9 mouse cellular contexts compared by ENCODE assay signal in genomic region chr17:81738311-81738755, GRCm38 (mm10). TPM values are rescaled to one million over a fixed set of nuclear protein-coding genes. Genes with fewer than 3 reads are reported as not detected.
DNase-seq lines count a peak whose midpoint lies in the region.
"Had no signal": no experiment of that assay in that cellular context is flagged by ENCODE, and none has a peak within 500 bp of the region (broad histone marks: within the 10 kb centered on the region; RNA-seq: fewer than 3 reads in every experiment).

TSS of gene Slc8a1 (minus strand) at chr17:81738377.

- peak within 1 kb of the TSS; percentile 93 for H3K27ac ChIP-seq in heart, embryonic 10.5 days
- H3K27ac ChIP-seq: liver, embryonic 14.5 days had no signal

- no peaks in the 10 kb centered on the region for H3K27me3 ChIP-seq in heart, embryonic 10.5 days (ENCODE audit: insufficient read depth, poor library complexity, severe bottlenecking)

- H3K9me3 ChIP-seq in heart, embryonic 10.5 days = no peaks in the 10 kb centered on the region

- H3K36me3 ChIP-seq in heart, embryonic 10.5 days = peaks cover 2% of the 10 kb centered on the region; the same call in 1 of the 2 replicates

- peaks cover 8% of the 10 kb centered on the region; the same call in 1 of the 2 replicates for H3K4me1 ChIP-seq in heart, embryonic 10.5 days

- 36% methylated on average over 14 of the region's 14 CpGs for WGBS in heart, embryonic 10.5 days

- no peak for DNase-seq in adrenal gland, postnatal 14 days
- no peak for DNase-seq in adrenal gland, adult 2 months
- DNase-seq in cerebellum, postnatal 25 days = peak; percentile 57 to 62
- peak; percentile 93 for DNase-seq in heart, embryonic 10.5 days (ENCODE audit: low spot score)
- DNase-seq in layer of hippocampus, adult 9-10 months (ENCODE audit: low spot score) = peak; percentile 67
- DNase-seq in right cerebral cortex, adult 2 months (ENCODE audit: low spot score in 2 of 2) = peak; percentile 67 to 78
- no peak for DNase-seq in adipocyte (ENCODE audit: low spot score)
- DNase-seq in urinary bladder, postnatal 10 days (ENCODE audit: low spot score) = no peak

- H3K4me3 ChIP-seq in heart, embryonic 10.5 days = peak within 1 kb of the TSS; percentile 61

RNA-seq across cellular contexts. Expression of gene Slc8a1, which starts in this region (rescaled TPM):
- total RNA-seq in adrenal gland, postnatal 14 days (2021) = 10.6 and 11.2 TPM in 2 replicates
- 1 to 10 TPM; 5.7 to 8.4 TPM for total RNA-seq in adrenal gland, adult 2 months (2021)
- 0.07 and 0.57 TPM in 2 replicates for polyA plus RNA-seq in adrenal gland, adult 2 months (2012; rRNA removed)
- 58.1 and 107 TPM in 2 replicates for polyA plus RNA-seq in heart, embryonic 10.5 days (2016; fragmentation: Nextera tagmentation; extraction: Ambion mirVana)

Comparison
In these comparisons a context has a peak if more than half of its experiments do, and no peak if none do; other contexts are left out.
1. RNA of gene Slc8a1 (polyA plus RNA-seq): 58.1 to 107 TPM in heart, embryonic 10.5 days; 0.07 to 0.57 TPM in adrenal gland, adult 2 months; every median in the first group is over 10 times any median in the second.
2. DNase-seq: peak in cerebellum, postnatal 25 days (2 of 2), heart, embryonic 10.5 days (single experiment), layer of hippocampus, adult 9-10 months (single experiment) and right cerebral cortex, adult 2 months (2 of 2); none in adrenal gland, postnatal 14 days (single experiment), adrenal gland, adult 2 months (single experiment), adipocyte (single experiment) and urinary bladder, postnatal 10 days (single experiment).